Comparison of ENCODE assay signal across 8 mouse cellular contexts in the genomic region with DNA sequence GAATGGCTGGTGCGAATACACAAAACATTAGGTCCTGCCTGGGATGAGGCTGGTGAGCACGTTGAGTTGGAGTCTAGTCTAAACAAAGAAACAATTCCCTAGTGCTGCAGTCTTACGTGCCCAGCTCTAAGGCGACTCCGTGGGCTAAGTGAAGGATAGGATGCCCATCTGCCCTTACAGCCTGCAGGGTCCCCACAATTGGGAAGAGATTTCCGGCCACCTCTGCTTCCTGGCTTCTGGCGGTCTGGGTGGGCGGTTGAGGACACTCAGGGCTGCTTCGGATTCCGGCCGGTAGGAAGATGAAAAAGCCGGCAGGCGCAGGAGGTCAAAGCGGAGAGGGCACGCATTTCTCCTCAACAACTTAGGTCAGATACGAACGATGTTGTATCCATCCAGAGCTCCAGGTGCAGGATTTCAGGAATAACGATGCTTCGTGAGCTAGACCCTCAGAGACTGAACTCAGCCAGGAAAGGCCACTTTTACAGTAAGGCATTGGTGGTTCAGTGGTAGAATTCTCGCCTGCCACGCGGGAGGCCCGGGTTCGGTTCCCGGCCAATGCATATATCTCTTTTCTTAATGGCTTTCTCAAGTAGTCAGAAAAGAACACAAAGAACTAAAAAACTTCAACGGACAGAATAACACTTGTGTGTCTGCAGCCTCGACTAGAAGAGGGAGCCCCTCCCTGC. TPM values are rescaled to one million over a fixed set of nuclear protein-coding genes. Genes with fewer than 3 reads are reported as not detected.
DNase-seq lines count a peak whose midpoint lies in the region; ATAC-seq lines count a peak whose summit lies in the region.

No protein-coding gene starts in this region.

- 0 out of 2 replicates have a peak overlapping the region, but pooled peaks have one; percentile 20 for H3K27ac ChIP-seq in embryonic facial prominence, embryonic 11.5 days (replicated peaks; ENCODE audit: low read depth, low read length)
- H3K27ac ChIP-seq in limb, embryonic 10.5 days = peak overlapping the region; percentile 78
- H3K27ac ChIP-seq in midbrain, embryonic 12.5 days (replicated peaks) = peak overlapping the region; percentile 66

- WGBS in embryonic facial prominence, embryonic 11.5 days = under 1% methylated on average over 27 of the region's 27 CpGs
- WGBS in limb, embryonic 10.5 days = under 1% methylated on average over 27 of the region's 27 CpGs
- under 1% methylated on average over 27 of the region's 27 CpGs for WGBS in midbrain, embryonic 12.5 days

- no peaks in the 10 kb centered on the region for H3K36me3 ChIP-seq in embryonic facial prominence, embryonic 11.5 days (replicated peaks; ENCODE audit: control insufficient read depth, insufficient read depth, low read depth, low read length)
- peaks cover 21% of the 10 kb centered on the region for H3K36me3 ChIP-seq in limb, embryonic 10.5 days
- 0 out of 2 replicates have a peak, but pooled peaks cover 3% of the 10 kb centered on the region for H3K36me3 ChIP-seq in midbrain, embryonic 12.5 days

- H3K9me3 ChIP-seq in embryonic facial prominence, embryonic 11.5 days (replicated peaks; ENCODE audit: control insufficient read depth, low read length) = no peaks in the 10 kb centered on the region
- no peaks in the 10 kb centered on the region for H3K9me3 ChIP-seq in limb, embryonic 10.5 days (replicated peaks)
- H3K9me3 ChIP-seq in midbrain, embryonic 12.5 days = no peaks in the 10 kb centered on the region

- peak; percentile 85 for ATAC-seq in embryonic facial prominence, embryonic 11.5 days (replicated peaks; ENCODE audit: insufficient number of reproducible peaks, low FRiP score, low TSS enrichment, low read depth)
- peak; percentile 89 for ATAC-seq in midbrain, embryonic 12.5 days (ENCODE audit: low FRiP score, low read depth)

- peak overlapping the region; percentile 65 for H3K4me3 ChIP-seq in embryonic facial prominence, embryonic 11.5 days (ENCODE audit: low read depth, low read length)
- H3K4me3 ChIP-seq in limb, embryonic 10.5 days = peak overlapping the region; percentile 74
- peak overlapping the region; percentile 62 for H3K4me3 ChIP-seq in midbrain, embryonic 12.5 days

- H3K4me1 ChIP-seq in embryonic facial prominence, embryonic 11.5 days (ENCODE audit: control insufficient read depth, insufficient read depth, low read length) = no peaks in the 10 kb centered on the region
- peaks cover 44% of the 10 kb centered on the region for H3K4me1 ChIP-seq in limb, embryonic 10.5 days
- H3K4me1 ChIP-seq in midbrain, embryonic 12.5 days = peaks cover 16% of the 10 kb centered on the region

- H3K9ac ChIP-seq in embryonic facial prominence, embryonic 11.5 days (replicated peaks; ENCODE audit: low read length) = peak overlapping the region; percentile 67
- peak overlapping the region; percentile 66 for H3K9ac ChIP-seq in midbrain, embryonic 12.5 days (replicated peaks)

- H3K27me3 ChIP-seq in embryonic facial prominence, embryonic 11.5 days (ENCODE audit: control insufficient read depth, insufficient read depth, low read length) = no peaks in the 10 kb centered on the region
- no peaks in the 10 kb centered on the region for H3K27me3 ChIP-seq in limb, embryonic 10.5 days (ENCODE audit: low read depth, poor library complexity, severe bottlenecking)
- H3K27me3 ChIP-seq in midbrain, embryonic 12.5 days = peaks cover 9% of the 10 kb centered on the region; the same call in 1 of the 2 replicates

- peak overlapping the region; percentile 76 for H3K4me2 ChIP-seq in embryonic facial prominence, embryonic 11.5 days (ENCODE audit: low read depth, low read length)
- H3K4me2 ChIP-seq in midbrain, embryonic 12.5 days (replicated peaks) = peak overlapping the region; percentile 71

- DNase-seq in adrenal gland, postnatal 25 days = peak; percentile 81
- peak; percentile 92 for DNase-seq in embryonic facial prominence, embryonic 11.5 days (ENCODE audit: low spot score)
- DNase-seq in heart, adult 11 months = peak; percentile 98
- peak; percentile 74 for DNase-seq in kidney, adult 11 months
- peak; percentile 94 for DNase-seq in limb, embryonic 10.5 days (ENCODE audit: low spot score)
- peak; percentile 78 for DNase-seq in skeletal muscle tissue, adult 2 months (ENCODE audit: low read depth, low spot score)
- no peak for DNase-seq in adipocyte (ENCODE audit: low spot score)

RNA-seq across cellular contexts. Expression of a gene that starts 6.1 kb away (rescaled TPM):
- not detected in 2 replicates for total RNA-seq in adrenal gland, postnatal 25 days (2021)
- polyA plus RNA-seq in embryonic facial prominence, embryonic 11.5 days (2014; fragmentation: Nextera tagmentation; extraction: Ambion mirVana) = 31.2 and 39.6 TPM in 2 replicates
- polyA plus RNA-seq in limb, embryonic 10.5 days (2016; fragmentation: Nextera tagmentation; extraction: Ambion mirVana) = 21.5 and 36.6 TPM in 2 replicates
- 0.60 TPM in 1 of 2 replicates, not detected in the other for polyA plus RNA-seq in midbrain, embryonic 12.5 days (2016; fragmentation: Nextera tagmentation; extraction: Ambion mirVana)

RNA-seq across cellular contexts. Expression of a gene that starts 29.3 kb away (rescaled TPM):
- total RNA-seq in adrenal gland, postnatal 25 days (2021) = 163 and 173 TPM in 2 replicates
- 60.9 and 68.6 TPM in 2 replicates for polyA plus RNA-seq in embryonic facial prominence, embryonic 11.5 days (2014; fragmentation: Nextera tagmentation; extraction: Ambion mirVana)
- 79.0 and 81.8 TPM in 2 replicates for polyA plus RNA-seq in limb, embryonic 10.5 days (2016; fragmentation: Nextera tagmentation; extraction: Ambion mirVana)
- polyA plus RNA-seq in midbrain, embryonic 12.5 days (2016; fragmentation: Nextera tagmentation; extraction: Ambion mirVana) = 81.5 and 82.0 TPM in 2 replicates

RNA-seq across cellular contexts. Expression of a gene that starts 30.0 kb away (rescaled TPM):
- total RNA-seq in adrenal gland, postnatal 25 days (2021) = not detected in 2 replicates
- polyA plus RNA-seq in embryonic facial prominence, embryonic 11.5 days (2014; fragmentation: Nextera tagmentation; extraction: Ambion mirVana) = 2.2 and 5.5 TPM in 2 replicates
- polyA plus RNA-seq in limb, embryonic 10.5 days (2016; fragmentation: Nextera tagmentation; extraction: Ambion mirVana) = not detected in 2 replicates
- polyA plus RNA-seq in midbrain, embryonic 12.5 days (2016; fragmentation: Nextera tagmentation; extraction: Ambion mirVana) = 0.56 and 0.63 TPM in 2 replicates

RNA-seq across cellular contexts. Expression of a gene that starts 30.7 kb away (rescaled TPM):
- total RNA-seq in adrenal gland, postnatal 25 days (2021) = 9.3 and 12.4 TPM in 2 replicates
- polyA plus RNA-seq in embryonic facial prominence, embryonic 11.5 days (2014; fragmentation: Nextera tagmentation; extraction: Ambion mirVana) = 4.5 and 6.5 TPM in 2 replicates
- 6.5 and 9.0 TPM in 2 replicates for polyA plus RNA-seq in limb, embryonic 10.5 days (2016; fragmentation: Nextera tagmentation; extraction: Ambion mirVana)
- 11.1 and 11.3 TPM in 2 replicates for polyA plus RNA-seq in midbrain, embryonic 12.5 days (2016; fragmentation: Nextera tagmentation; extraction: Ambion mirVana)

RNA-seq across cellular contexts. Expression of a gene that starts 32.2 kb away (rescaled TPM):
- total RNA-seq in adrenal gland, postnatal 25 days (2021) = 33.4 and 43.5 TPM in 2 replicates
- 5.5 and 5.6 TPM in 2 replicates for polyA plus RNA-seq in embryonic facial prominence, embryonic 11.5 days (2014; fragmentation: Nextera tagmentation; extraction: Ambion mirVana)
- 10.2 and 13.3 TPM in 2 replicates for polyA plus RNA-seq in limb, embryonic 10.5 days (2016; fragmentation: Nextera tagmentation; extraction: Ambion mirVana)
- polyA plus RNA-seq in midbrain, embryonic 12.5 days (2016; fragmentation: Nextera tagmentation; extraction: Ambion mirVana) = 14.7 TPM in 2 replicates

Comparison
In these comparisons a context has a peak if more than half of its experiments do, and no peak if none do; other contexts are left out.
1. H3K27ac ChIP-seq: peak in every context shown above with its lines; median percentile 78 in limb, embryonic 10.5 days; 66 in midbrain, embryonic 12.5 days; 20 in embryonic facial prominence, embryonic 11.5 days.
2. RNA of a gene that starts 6.1 kb away (polyA plus RNA-seq): 31.2 to 39.6 TPM in embryonic facial prominence, embryonic 11.5 days and 21.5 to 36.6 TPM in limb, embryonic 10.5 days; 0.60 TPM in midbrain, embryonic 12.5 days; every median in the first group is over 10 times any median in the second.
3. Peak in every context shown above with its lines, with median percentiles within 50 percentile points of each other: H3K4me3 ChIP-seq.